Mouse (Mus musculus): ENCODE results near the gene Zfp263. TPM values are rescaled to one million over a fixed set of nuclear protein-coding genes. Genes with fewer than 3 reads are reported as not detected.

Zfp263 gene
- total RNA-seq, 4 experiments from 2014 or later, result 19.2 to 33.5 (median 28.1) TPM

Other genes with a start within 250 kb of the Zfp263 start
- not detected for gene Olfr161, start 153.1 kb upstream of the Zfp263 start, total RNA-seq (2022)
- under 1 TPM in 1 of 4 experiments, not detected in 3; 0.19 TPM for gene Mefv, start 26.0 kb upstream of the Zfp263 start, total RNA-seq (2022)
- not detected for gene Olfr15, start 86.8 kb downstream of the Zfp263 start, total RNA-seq (2022)
- 10 to 100 TPM in 2 of 4 experiments, 1 to 10 TPM in 2; 6.2 to 22.0 (median 13.8) TPM for gene Zfp174, start 103.2 kb downstream of the Zfp263 start, total RNA-seq (2022)
- 100 to 1,000 TPM in 3 of 4 experiments, 10 to 100 TPM in 1; 96.5 to 162 (median 105) TPM for gene Naa60, start 128.3 kb downstream of the Zfp263 start, total RNA-seq (2022)
- gene Zfp597, start 140.5 kb downstream of the Zfp263 start, total RNA-seq (2022), result 10 to 100 TPM; 18.9 to 25.4 (median 21.3) TPM
- gene Gm20695, start 140.6 kb downstream of the Zfp263 start, total RNA-seq (2022), result 1 to 10 TPM; 1.6 to 2.2 (median 2.1) TPM
- 1 to 10 TPM; 3.6 to 9.3 (median 5.5) TPM for gene 1700037C18Rik, start 164.6 kb downstream of the Zfp263 start, total RNA-seq (2022)
- gene Cluap1, start 164.7 kb downstream of the Zfp263 start, total RNA-seq (2022), result 10 to 100 TPM; 20.5 to 26.2 (median 22.8) TPM
- 1 to 10 TPM; 3.0 to 6.3 (median 3.8) TPM for gene Nlrc3, start 232.5 kb downstream of the Zfp263 start, total RNA-seq (2022)

Data from adrenal gland, adult 8-10 months (tissue).